Mouse (Mus musculus): ENCODE data around the gene Dagla. TPM values are rescaled to one million over a fixed set of nuclear protein-coding genes. Genes with fewer than 3 reads are reported as not detected.

Dagla gene
- polyA plus RNA-seq, 1 experiment: 1.8 TPM

- no peak for TF ChIP-seq POLR2A (IDR thresholded peaks at IDR 0.05; ENCODE audit: control insufficient read depth, low read depth, low read length)
- TF ChIP-seq CTCF (IDR thresholded peaks at IDR 0.05; ENCODE audit: control insufficient read depth, insufficient read depth, insufficient replicate concordance, low read depth, low read length): no peak
- Histone ChIP-seq H3K27me3 (ENCODE audit: control insufficient read depth, insufficient read depth, low read length) (no peaks in the 10 kb centered on the region), H3K36me3 (ENCODE audit: control insufficient read depth, insufficient read depth, low read length) (no peaks in the 10 kb centered on the region), H3K4me3 (ENCODE audit: control insufficient read depth, low read depth, low read length) (no peak overlapping the region), H3K4me1 (ENCODE audit: control insufficient read depth, insufficient read depth, low read length) (peaks cover 7% of the 10 kb centered on the region), H3K27ac (ENCODE audit: control insufficient read depth, insufficient read depth, low read depth, low read length) (no peak overlapping the region)
These were observed 3.3 kb upstream of the Dagla start for GRCm38 (mm10) chr19:10307941-10308340.

DNA sequence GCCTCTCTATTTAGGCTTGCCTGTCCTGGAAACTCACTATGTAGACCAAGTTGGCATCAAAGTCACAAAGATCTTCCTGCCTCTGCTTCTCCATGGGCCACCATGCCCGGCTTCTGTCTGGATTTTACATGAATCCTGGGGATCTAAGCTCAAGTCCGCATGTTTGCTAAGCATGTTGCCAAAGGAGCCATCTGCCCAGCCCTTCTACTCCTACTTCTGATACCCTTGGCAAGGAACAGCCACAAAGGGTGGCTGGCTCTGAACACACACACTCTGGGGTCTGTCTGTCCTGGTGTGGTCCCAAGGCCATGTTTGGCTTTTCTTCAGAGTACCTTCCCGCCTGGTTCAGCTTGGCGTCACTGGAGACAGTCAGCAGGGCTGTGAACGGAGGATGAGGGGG lies 2.7 kb upstream of the Dagla start:
- Histone ChIP-seq H3K27me3 (ENCODE audit: control insufficient read depth, insufficient read depth, low read length) (no peaks in the 10 kb centered on the region), H3K27ac (ENCODE audit: control insufficient read depth, insufficient read depth, low read depth, low read length) (no peak overlapping the region)
- TF ChIP-seq POLR2A (IDR thresholded peaks at IDR 0.05; ENCODE audit: control insufficient read depth, low read depth, low read length) (no peak), CTCF (IDR thresholded peaks at IDR 0.05; ENCODE audit: control insufficient read depth, insufficient read depth, insufficient replicate concordance, low read depth, low read length) (no peak)

DNA sequence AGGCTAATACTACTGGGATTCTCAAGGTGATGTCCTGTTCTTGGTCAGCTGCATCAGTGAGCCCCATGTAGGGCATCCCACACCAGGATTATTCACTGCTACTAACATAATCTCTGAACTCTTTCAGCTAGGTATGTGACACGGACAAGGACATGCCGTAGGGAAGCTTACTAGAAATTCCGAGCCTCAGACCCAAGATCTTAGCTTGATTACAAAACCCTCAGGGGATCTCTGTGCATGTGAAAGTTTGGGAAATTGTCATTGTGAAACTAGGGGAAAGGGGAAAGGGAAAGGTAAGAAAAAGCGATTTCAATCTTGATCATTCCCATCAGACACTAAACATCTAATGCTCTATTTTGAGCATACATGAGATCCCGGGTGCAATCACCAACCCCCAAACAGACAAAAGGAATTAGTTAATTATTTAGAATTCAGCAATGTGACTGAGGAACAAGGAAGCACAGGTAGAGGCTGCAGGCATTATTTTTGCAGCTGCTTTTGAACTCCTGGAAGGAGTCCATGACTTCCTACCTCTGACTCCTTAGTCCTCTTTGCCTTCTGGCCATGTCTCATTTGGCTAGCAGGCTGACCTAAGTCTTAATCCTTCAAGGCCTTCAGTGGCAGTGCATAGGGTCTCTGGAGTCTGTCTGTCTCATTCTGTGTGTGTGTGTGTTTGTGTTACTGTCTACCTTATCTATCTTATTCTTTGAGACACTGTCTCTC lies 2.0 kb upstream of the Dagla start:
- Histone ChIP-seq H3K27ac (ENCODE audit: control insufficient read depth, insufficient read depth, low read depth, low read length) (no peak overlapping the region), H3K36me3 (ENCODE audit: control insufficient read depth, insufficient read depth, low read length) (no peaks in the 10 kb centered on the region), H3K27me3 (ENCODE audit: control insufficient read depth, insufficient read depth, low read length) (no peaks in the 10 kb centered on the region), H3K4me1 (ENCODE audit: control insufficient read depth, insufficient read depth, low read length) (peaks cover 7% of the 10 kb centered on the region), H3K4me3 (ENCODE audit: control insufficient read depth, low read depth, low read length) (no peak overlapping the region)
- TF ChIP-seq POLR2A (IDR thresholded peaks at IDR 0.05; ENCODE audit: control insufficient read depth, low read depth, low read length) (no peak), CTCF (IDR thresholded peaks at IDR 0.05; ENCODE audit: control insufficient read depth, insufficient read depth, insufficient replicate concordance, low read depth, low read length) (no peak)

More for the DNA sequence above, 2.7 kb upstream of the Dagla start:
- peaks cover 7% of the 10 kb centered on the region for H3K4me1 ChIP-seq (ENCODE audit: control insufficient read depth, insufficient read depth, low read length)
- no peaks in the 10 kb centered on the region for H3K36me3 ChIP-seq (ENCODE audit: control insufficient read depth, insufficient read depth, low read length)
- no peak overlapping the region for H3K4me3 ChIP-seq (ENCODE audit: control insufficient read depth, low read depth, low read length)

- Histone ChIP-seq H3K27ac (ENCODE audit: control insufficient read depth, insufficient read depth, low read depth, low read length) (no peak overlapping the region), H3K4me1 (ENCODE audit: control insufficient read depth, insufficient read depth, low read length) (peaks cover 7% of the 10 kb centered on the region), H3K36me3 (ENCODE audit: control insufficient read depth, insufficient read depth, low read length) (no peaks in the 10 kb centered on the region), H3K4me3 (ENCODE audit: control insufficient read depth, low read depth, low read length) (no peak overlapping the region), H3K27me3 (ENCODE audit: control insufficient read depth, insufficient read depth, low read length) (no peaks in the 10 kb centered on the region)
- no peak for TF ChIP-seq CTCF (IDR thresholded peaks at IDR 0.05; ENCODE audit: control insufficient read depth, insufficient read depth, insufficient replicate concordance, low read depth, low read length)
These were observed 963 bp upstream of the Dagla start for GRCm38 (mm10) chr19:10305640-10306039.

GRCm38 (mm10) chr19:10304395-10304794 lies 282 bp downstream of the Dagla start:
- no peak for TF ChIP-seq POLR2A (IDR thresholded peaks at IDR 0.05; ENCODE audit: control insufficient read depth, low read depth, low read length)
- TF ChIP-seq CTCF (IDR thresholded peaks at IDR 0.05; ENCODE audit: control insufficient read depth, insufficient read depth, insufficient replicate concordance, low read depth, low read length): no peak
- H3K27ac ChIP-seq (ENCODE audit: control insufficient read depth, insufficient read depth, low read depth, low read length): no peak overlapping the region

GRCm38 (mm10) chr19:10302852-10303251 lies 1.8 kb downstream of the Dagla start:
- H3K36me3 ChIP-seq (ENCODE audit: control insufficient read depth, insufficient read depth, low read length): no peaks in the 10 kb centered on the region
- no peak overlapping the region for H3K27ac ChIP-seq (ENCODE audit: control insufficient read depth, insufficient read depth, low read depth, low read length)
- H3K4me1 ChIP-seq (ENCODE audit: control insufficient read depth, insufficient read depth, low read length): peaks cover 7% of the 10 kb centered on the region
- H3K4me3 ChIP-seq (ENCODE audit: control insufficient read depth, low read depth, low read length): no peak overlapping the region
- H3K27me3 ChIP-seq (ENCODE audit: control insufficient read depth, insufficient read depth, low read length): no peaks in the 10 kb centered on the region
- TF ChIP-seq POLR2A (IDR thresholded peaks at IDR 0.05; ENCODE audit: control insufficient read depth, low read depth, low read length) (no peak), CTCF (IDR thresholded peaks at IDR 0.05; ENCODE audit: control insufficient read depth, insufficient read depth, insufficient replicate concordance, low read depth, low read length) (no peak)

More at GRCm38 (mm10) chr19:10304395-10304794, 282 bp downstream of the Dagla start:
- Histone ChIP-seq H3K4me3 (ENCODE audit: control insufficient read depth, low read depth, low read length) (peak overlapping the region; percentile 81), H3K27me3 (ENCODE audit: control insufficient read depth, insufficient read depth, low read length) (no peaks in the 10 kb centered on the region), H3K36me3 (ENCODE audit: control insufficient read depth, insufficient read depth, low read length) (no peaks in the 10 kb centered on the region), H3K4me1 (ENCODE audit: control insufficient read depth, insufficient read depth, low read length) (peaks cover 7% of the 10 kb centered on the region)

- no peaks in the 10 kb centered on the region for H3K27me3 ChIP-seq (ENCODE audit: control insufficient read depth, insufficient read depth, low read length)
- peaks cover 13% of the 10 kb centered on the region for H3K4me1 ChIP-seq (ENCODE audit: control insufficient read depth, insufficient read depth, low read length)
- TF ChIP-seq CTCF (IDR thresholded peaks at IDR 0.05; ENCODE audit: control insufficient read depth, insufficient read depth, insufficient replicate concordance, low read depth, low read length) (no peak), POLR2A (IDR thresholded peaks at IDR 0.05; ENCODE audit: control insufficient read depth, low read depth, low read length) (no peak)
- no peak overlapping the region for H3K4me3 ChIP-seq (ENCODE audit: control insufficient read depth, low read depth, low read length)
- H3K27ac ChIP-seq (ENCODE audit: control insufficient read depth, insufficient read depth, low read depth, low read length): no peak overlapping the region
- no peaks in the 10 kb centered on the region for H3K36me3 ChIP-seq (ENCODE audit: control insufficient read depth, insufficient read depth, low read length)
These were observed 2.8 kb downstream of the Dagla start for GRCm38 (mm10) chr19:10301866-10302356.

Data from testis, adult 2 months (tissue).